Mouse (Mus musculus) forebrain, embryonic 11.5 days (tissue): Measurements from ENCODE around the gene Cldn10. TPM values are rescaled to one million over a fixed set of nuclear protein-coding genes. Genes with fewer than 3 reads are reported as not detected.

Source experiments
- ATAC-seq: fragments of 200-750 bp; cut with Nextera tagmentation; replicated peaks from 2 replicates; pipeline ENCODE4 v1.8.0; 2017; ENCODE audit warnings: moderate TSS enrichment; ENCODE audit not compliant: low FRiP score
- DNase-seq: peaks from one replicate; pipeline ENCODE4 v3.0.0-alpha.2; 2017; ENCODE audit warnings: low spot score
- H3K27ac ChIP-seq: fragments of 300-500 bp; sonication (generic); 2 replicates; pipeline ENCODE4 v1.5.1; 2014; ENCODE audit warnings: low read depth, low read length
- H3K27me3 ChIP-seq: fragments of 300-500 bp; sonication (generic); 2 replicates; pipeline ENCODE4 v1.6.1; 2014; ENCODE audit warnings: mild to moderate bottlenecking, low read length, mixed read lengths; ENCODE audit not compliant: control insufficient read depth, insufficient read depth
- H3K36me3 ChIP-seq: fragments of 300-500 bp; sonication (generic); 2 replicates; pipeline ENCODE4 v1.6.1; 2014; ENCODE audit warnings: mild to moderate bottlenecking, low read length, moderate library complexity, mixed read lengths; ENCODE audit not compliant: control insufficient read depth, insufficient read depth
- H3K4me1 ChIP-seq: fragments of 300-500 bp; sonication (generic); replicated peaks from 2 replicates; pipeline ENCODE4 v1.6.1; 2014; ENCODE audit warnings: low read length, mixed read lengths; ENCODE audit not compliant: control insufficient read depth, insufficient read depth
- H3K4me2 ChIP-seq: fragments of 300-500 bp; sonication (generic); 2 replicates; pipeline ENCODE4 v1.6.1; 2014; ENCODE audit warnings: low read depth, mild to moderate bottlenecking, low read length, moderate library complexity, mixed read lengths; ENCODE audit not compliant: severe bottlenecking
- H3K4me3 ChIP-seq: fragments of 300-500 bp; sonication (generic); 2 replicates; pipeline ENCODE4 v1.5.1; 2014; ENCODE audit warnings: low read depth, low read length
- H3K9ac ChIP-seq: fragments of 300-500 bp; sonication (generic); 2 replicates; pipeline ENCODE4 v1.6.1; 2014; ENCODE audit warnings: low read length
- H3K9me3 ChIP-seq: fragments of 300-500 bp; sonication (generic); 2 replicates; pipeline ENCODE4 v1.6.1; 2016; ENCODE audit warnings: low read length, mixed read lengths; ENCODE audit not compliant: control insufficient read depth
- WGBS: fragments of 180-500 bp; shearing (Covaris S2); extraction: QIAGEN DNeasy Blood & Tissue Kit; methylation state at CpG from one replicate; pipeline ENCODE4 v1.1.7; 2014; 5-methylcytosine and 5-hydroxymethylcytosine counted together
- polyA plus RNA-seq: library from polyadenylated mRNA; unstranded; fragments of >200 nt; fragmentation: Nextera tagmentation; extraction: Ambion mirVana; gene quantifications from 2 replicates; pipeline ENCODE4 v1.2.1, GENCODE M21; 2014

The Cldn10 gene
- polyA plus RNA-seq, 1 experiment from 2014 or later = 0.84 TPM

DNA sequence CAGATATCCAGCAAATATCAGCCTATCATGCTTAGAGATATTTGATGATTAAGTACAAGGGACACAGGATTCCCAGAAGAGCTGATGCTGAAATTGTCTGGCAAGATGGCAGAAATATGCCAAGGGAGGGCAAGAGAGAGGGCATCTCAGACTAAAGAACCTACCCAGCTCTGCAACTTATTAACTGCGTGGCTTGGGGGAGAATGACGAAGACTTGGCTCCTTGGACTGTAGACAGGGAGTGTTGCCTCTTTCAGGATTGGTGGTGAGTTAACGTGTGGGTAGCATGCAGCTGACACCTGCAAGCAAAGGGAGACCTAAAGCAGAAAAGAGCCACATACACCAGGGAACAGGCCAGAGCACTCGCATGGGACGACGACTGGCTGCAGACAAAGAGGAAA, 5.7 kb downstream of the Cldn10 start:
- 89% methylated on average over 6 of the region's 6 CpGs for WGBS
- H3K9me3 ChIP-seq = no peaks in the 10 kb centered on the region
- no peaks in the 10 kb centered on the region for H3K27me3 ChIP-seq
- ATAC-seq = no peak
- no peak overlapping the region for H3K9ac ChIP-seq
- H3K36me3 ChIP-seq = no peaks in the 10 kb centered on the region
- no peak for DNase-seq
- H3K4me3 ChIP-seq = no peak overlapping the region
- no peak overlapping the region for H3K4me2 ChIP-seq
- H3K4me1 ChIP-seq = no peaks in the 10 kb centered on the region
- H3K27ac ChIP-seq = no peak overlapping the region

DNA sequence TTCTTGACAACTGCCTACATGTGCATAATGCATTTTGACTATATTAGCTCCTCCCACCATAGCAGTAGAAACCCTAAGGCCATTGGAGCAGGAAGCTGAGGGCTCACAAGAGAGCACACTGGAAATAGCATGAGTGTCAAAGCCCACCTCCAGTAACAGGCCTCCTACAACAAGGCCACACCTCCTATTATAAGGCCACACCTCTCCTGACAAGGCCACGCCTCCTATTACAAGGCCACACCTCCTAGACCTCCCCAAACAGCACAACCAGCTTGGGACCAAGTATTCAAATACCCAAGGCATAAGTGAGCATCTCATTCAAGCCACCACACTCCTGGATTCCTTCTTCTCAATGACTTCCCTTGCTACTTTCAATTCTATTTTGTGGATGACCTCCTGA, 6.5 kb downstream of the Cldn10 start:
- Histone ChIP-seq H3K27ac (no peak overlapping the region), H3K27me3 (no peaks in the 10 kb centered on the region), H3K4me3 (no peak overlapping the region), H3K9me3 (no peaks in the 10 kb centered on the region), H3K4me2 (no peak overlapping the region), H3K9ac (no peak overlapping the region), H3K4me1 (no peaks in the 10 kb centered on the region), H3K36me3 (no peaks in the 10 kb centered on the region)
- WGBS = 71% methylated on average over 1 of the region's 1 CpGs
- DNase-seq = peak; percentile 36
- ATAC-seq = no peak

GRCm38 (mm10) chr14:118794893-118795292, 7.2 kb downstream of the Cldn10 start:
- no peak overlapping the region for H3K4me2 ChIP-seq
- WGBS = 89% methylated on average over 2 of the region's 2 CpGs
- no peak for ATAC-seq
- H3K27me3 ChIP-seq = no peaks in the 10 kb centered on the region
- DNase-seq = peak; percentile 32
- no peak overlapping the region for H3K27ac ChIP-seq
- no peaks in the 10 kb centered on the region for H3K36me3 ChIP-seq
- H3K4me3 ChIP-seq = no peak overlapping the region
- no peaks in the 10 kb centered on the region for H3K9me3 ChIP-seq
- H3K4me1 ChIP-seq = no peaks in the 10 kb centered on the region
- H3K9ac ChIP-seq = no peak overlapping the region

- 68% methylated on average over 10 of the region's 10 CpGs for WGBS
Measured at GRCm38 (mm10) chr14:118795915-118796693, 8.4 kb downstream of the Cldn10 start.

GRCm38 (mm10) chr14:118796694-118797058, 9.0 kb downstream of the Cldn10 start:
- no peak overlapping the region for H3K4me3 ChIP-seq
- H3K27me3 ChIP-seq = no peaks in the 10 kb centered on the region
- H3K4me1 ChIP-seq = no peaks in the 10 kb centered on the region
- H3K9me3 ChIP-seq = no peaks in the 10 kb centered on the region
- no peak overlapping the region for H3K27ac ChIP-seq
- no peaks in the 10 kb centered on the region for H3K36me3 ChIP-seq
- DNase-seq (peak; percentile 46), ATAC-seq (no peak)
- H3K9ac ChIP-seq = no peak overlapping the region
- 57% methylated on average over 5 of the region's 5 CpGs for WGBS
- H3K4me2 ChIP-seq = no peak overlapping the region

More at GRCm38 (mm10) chr14:118795915-118796693, 8.4 kb downstream of the Cldn10 start:
- Histone ChIP-seq H3K9me3 (no peaks in the 10 kb centered on the region), H3K4me1 (no peaks in the 10 kb centered on the region), H3K4me3 (no peak overlapping the region), H3K36me3 (no peaks in the 10 kb centered on the region), H3K4me2 (no peak overlapping the region), H3K27ac (no peak overlapping the region), H3K27me3 (no peaks in the 10 kb centered on the region), H3K9ac (no peak overlapping the region; the same call in 1 of the 2 replicates)
- DNase-seq (peak; percentile 48), ATAC-seq (peak; percentile 53; the same call in 1 of the 2 replicates)

DNA sequence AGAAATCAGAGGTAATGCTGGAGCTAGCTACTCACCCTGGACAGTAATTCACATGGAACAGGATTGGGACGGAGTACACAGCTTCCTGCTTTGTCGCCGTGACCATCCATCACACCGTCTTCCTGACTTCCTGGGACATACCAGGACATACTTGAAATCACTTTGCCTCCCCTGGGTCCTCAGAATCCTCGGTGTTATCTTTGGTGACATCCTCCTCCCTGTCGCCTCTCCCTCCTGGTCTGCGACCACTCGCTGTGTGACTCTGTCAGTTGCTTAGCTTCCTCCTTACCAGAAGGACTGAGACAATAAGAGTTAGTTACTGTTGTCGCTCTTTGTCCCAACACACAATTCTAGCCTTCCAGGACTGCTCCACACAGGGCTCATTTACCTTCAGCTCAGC, 9.6 kb downstream of the Cldn10 start:
- no peaks in the 10 kb centered on the region for H3K27me3 ChIP-seq
- H3K36me3 ChIP-seq = no peaks in the 10 kb centered on the region
- no peak overlapping the region for H3K4me2 ChIP-seq
- no peaks in the 10 kb centered on the region for H3K9me3 ChIP-seq
- H3K4me3 ChIP-seq = no peak overlapping the region
- DNase-seq (peak; percentile 39), ATAC-seq (no peak)
- no peak overlapping the region for H3K27ac ChIP-seq
- no peaks in the 10 kb centered on the region for H3K4me1 ChIP-seq
- no peak overlapping the region for H3K9ac ChIP-seq
- WGBS = 74% methylated on average over 9 of the region's 9 CpGs

GRCm38 (mm10) chr14:118799918-118800317, 12.2 kb downstream of the Cldn10 start:
- 85% methylated on average over 9 of the region's 9 CpGs for WGBS
- Histone ChIP-seq H3K36me3 (no peaks in the 10 kb centered on the region), H3K27ac (no peak overlapping the region), H3K4me1 (no peaks in the 10 kb centered on the region), H3K9me3 (no peaks in the 10 kb centered on the region), H3K4me3 (no peak overlapping the region), H3K9ac (no peak overlapping the region), H3K27me3 (no peaks in the 10 kb centered on the region), H3K4me2 (no peak overlapping the region)
- ATAC-seq (no peak), DNase-seq (peak; percentile 48)

GRCm38 (mm10) chr14:118803936-118804335, 16.2 kb downstream of the Cldn10 start:
- DNase-seq = no peak
- 9% methylated on average over 7 of the region's 7 CpGs for WGBS

GRCm38 (mm10) chr14:118804351-118804750, 16.6 kb downstream of the Cldn10 start:
- no peaks in the 10 kb centered on the region for H3K9me3 ChIP-seq
- ATAC-seq = peak; percentile 46; the same call in 1 of the 2 replicates
- 26% methylated on average over 6 of the region's 6 CpGs for WGBS
- no peaks in the 10 kb centered on the region for H3K27me3 ChIP-seq
- H3K36me3 ChIP-seq = no peaks in the 10 kb centered on the region
- no peak overlapping the region for H3K4me2 ChIP-seq
- no peaks in the 10 kb centered on the region for H3K4me1 ChIP-seq
- H3K9ac ChIP-seq = no peak overlapping the region
- peak; percentile 72 for DNase-seq
- no peak overlapping the region for H3K27ac ChIP-seq
- H3K4me3 ChIP-seq = no peak overlapping the region

More at GRCm38 (mm10) chr14:118803936-118804335, 16.2 kb downstream of the Cldn10 start:
- ATAC-seq = no peak
- Histone ChIP-seq H3K4me3 (no peak overlapping the region), H3K4me1 (no peaks in the 10 kb centered on the region), H3K4me2 (no peak overlapping the region), H3K36me3 (no peaks in the 10 kb centered on the region), H3K9ac (no peak overlapping the region), H3K27me3 (no peaks in the 10 kb centered on the region), H3K27ac (no peak overlapping the region), H3K9me3 (no peaks in the 10 kb centered on the region)
